Mouse (Mus musculus): ENCODE measurements around the gene Aox3.
A peak's percentile ranks its signal among the peaks of the same experiment; 100 is the strongest.

Gene Aox3

GRCm38 (mm10) chr1:58112880-58113279, at the start of gene Aox3:
Aox3 (plus strand) TSS chr1:58113130.
- DNase-seq: peak; percentile 21

DNA sequence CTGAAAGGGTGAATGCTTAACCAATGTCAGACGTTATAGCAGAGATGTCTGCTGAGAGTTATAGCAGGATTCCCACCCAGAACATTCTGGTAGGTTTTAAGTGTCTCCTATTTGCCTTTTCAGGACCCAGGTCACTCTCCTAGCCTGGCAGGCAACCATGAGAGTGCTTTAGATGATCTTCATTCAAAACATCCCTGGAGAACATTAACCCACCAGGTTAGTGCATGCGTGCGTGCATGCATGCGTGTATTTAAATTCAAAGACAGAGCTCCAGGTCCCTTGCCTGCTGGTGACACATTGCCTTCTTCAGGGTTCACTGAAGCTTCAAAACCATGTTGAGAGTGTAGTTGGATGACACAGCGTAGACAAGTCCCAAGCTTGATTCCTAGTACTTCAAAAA, 47.8 kb upstream of the Aox3 start:
- DNase-seq: no peak

DNA sequence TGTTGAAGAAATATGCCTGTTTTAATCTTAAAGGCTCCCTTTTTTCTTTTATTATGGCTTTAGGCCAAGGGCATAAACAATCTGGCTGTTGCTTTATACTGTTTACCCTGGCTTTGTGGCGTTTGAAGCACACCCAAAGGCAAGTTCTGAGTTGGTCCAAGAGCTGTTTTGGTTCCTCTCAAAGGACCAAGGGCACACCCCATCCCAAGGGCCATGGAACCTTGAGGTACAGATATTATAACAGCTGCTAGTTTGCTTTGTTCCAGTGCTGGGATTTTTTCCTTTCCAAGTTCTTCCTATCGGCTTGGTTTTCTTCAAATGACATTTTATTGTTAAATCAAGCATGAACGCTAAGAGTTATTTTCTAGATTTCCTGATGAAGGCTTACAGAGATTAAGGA, 47.3 kb upstream of the Aox3 start:
- DNase-seq: no peak

DNA sequence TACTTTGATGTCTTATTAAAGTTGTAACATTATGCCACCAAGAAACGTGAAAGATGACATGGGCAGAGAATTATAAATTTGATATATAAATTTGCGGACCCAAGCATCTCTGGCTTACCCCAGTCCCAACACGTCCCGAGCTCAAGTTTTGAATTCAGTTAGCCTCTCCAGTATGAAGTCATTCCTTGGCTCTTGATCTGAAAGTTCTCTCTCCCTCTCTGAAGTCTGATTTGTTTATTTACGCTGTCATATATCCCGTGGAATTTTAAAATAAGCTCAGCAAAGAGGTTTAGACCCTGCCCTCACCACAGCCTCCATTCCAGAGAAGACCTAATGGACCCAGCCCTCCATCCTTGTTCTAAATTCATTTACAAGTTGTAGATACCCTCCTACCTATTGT, 43.7 kb upstream of the Aox3 start:
- DNase-seq: no peak

DNA sequence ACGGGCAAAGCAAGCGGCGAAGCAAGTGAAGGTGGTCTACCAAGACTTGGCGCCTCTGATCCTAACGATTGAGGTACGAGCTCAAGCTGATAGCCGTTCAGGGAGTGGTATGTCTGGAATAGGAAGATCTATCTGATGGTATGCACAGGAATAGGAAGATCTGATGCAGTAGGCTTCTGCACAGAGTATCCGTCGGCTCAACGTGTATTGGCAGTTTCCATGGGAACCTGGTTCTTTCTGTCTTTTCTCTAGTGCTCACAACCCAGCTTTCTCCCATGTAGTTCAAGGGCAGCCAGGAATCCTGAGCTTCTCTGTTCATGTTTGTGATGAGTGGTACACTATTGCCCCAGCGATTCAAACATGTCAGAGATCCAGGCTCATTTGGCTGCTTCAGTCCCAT, 42.8 kb upstream of the Aox3 start:
- no peak for DNase-seq

GRCm38 (mm10) chr1:58071006-58071405, 41.9 kb upstream of the Aox3 start:
- no peak for DNase-seq

DNA sequence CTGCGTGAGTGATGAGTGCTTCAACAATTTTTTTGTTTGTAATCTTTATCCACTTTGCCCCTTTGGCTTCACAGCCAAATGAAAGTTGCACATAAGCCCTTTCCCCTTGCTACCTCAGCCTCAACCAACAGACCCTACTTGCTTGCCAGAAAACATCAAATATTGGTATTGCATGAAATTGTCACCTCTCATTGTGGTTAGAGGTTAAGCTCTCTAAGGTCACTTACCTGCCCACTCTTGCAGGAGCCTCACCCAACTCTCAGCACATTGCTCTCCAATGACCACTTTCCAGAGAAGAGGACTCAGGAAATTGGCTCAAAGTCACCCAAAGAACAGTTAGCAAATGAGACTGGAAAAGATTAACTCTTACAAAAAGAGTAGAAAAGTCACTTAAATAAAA, 41.4 kb upstream of the Aox3 start:
- no peak for DNase-seq

- no peak for DNase-seq
These were observed 40.5 kb upstream of the Aox3 start for GRCm38 (mm10) chr1:58072416-58072815.

GRCm38 (mm10) chr1:58072991-58073730, 39.8 kb upstream of the Aox3 start:
- no peak for DNase-seq

- DNase-seq: no peak
These were observed 38.7 kb upstream of the Aox3 start for GRCm38 (mm10) chr1:58074266-58074665.

DNA sequence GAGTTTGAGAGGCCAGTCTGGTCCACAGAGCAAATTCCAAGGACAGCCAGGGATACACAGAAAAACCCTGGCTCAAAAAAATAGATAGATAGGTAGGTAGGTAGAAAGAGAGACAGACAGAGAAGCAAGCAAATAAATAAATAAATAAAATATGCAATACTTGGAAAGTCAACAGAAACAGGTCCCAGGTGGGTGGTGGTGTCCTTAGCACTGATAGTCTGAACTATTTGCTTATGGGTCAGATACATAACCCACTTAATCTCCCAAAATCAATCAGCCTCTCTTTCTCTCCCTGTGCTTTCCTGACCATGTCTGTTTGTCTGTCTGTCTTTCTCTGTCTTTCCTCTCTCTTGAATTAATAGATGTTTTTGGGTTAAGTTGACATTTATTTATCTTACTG, 35.0 kb upstream of the Aox3 start:
- DNase-seq: no peak

GRCm38 (mm10) chr1:58078390-58078789, 34.5 kb upstream of the Aox3 start:
- DNase-seq: no peak

DNA sequence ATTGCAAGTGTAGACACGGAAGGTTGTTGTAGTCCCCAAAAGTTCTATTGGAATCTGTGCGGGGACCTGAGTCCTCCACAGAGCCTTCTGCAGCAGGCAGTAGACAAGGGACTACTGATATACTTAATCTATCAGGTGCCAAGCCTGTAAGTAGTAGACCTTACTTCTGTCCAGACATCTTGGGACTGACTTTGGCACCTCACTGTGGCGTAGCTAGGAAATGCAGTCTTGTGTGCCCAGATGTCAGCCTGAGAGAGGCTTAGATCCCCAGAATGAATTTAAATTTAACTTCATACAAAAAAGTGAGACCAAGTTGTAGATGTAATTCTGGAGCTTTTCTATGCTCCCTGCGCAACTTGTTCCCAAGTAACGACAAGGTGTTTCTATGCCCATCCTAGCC, 33.2 kb upstream of the Aox3 start:
- peak; percentile 5 for DNase-seq

GRCm38 (mm10) chr1:58080446-58080845, 32.5 kb upstream of the Aox3 start:
- DNase-seq: no peak

DNA sequence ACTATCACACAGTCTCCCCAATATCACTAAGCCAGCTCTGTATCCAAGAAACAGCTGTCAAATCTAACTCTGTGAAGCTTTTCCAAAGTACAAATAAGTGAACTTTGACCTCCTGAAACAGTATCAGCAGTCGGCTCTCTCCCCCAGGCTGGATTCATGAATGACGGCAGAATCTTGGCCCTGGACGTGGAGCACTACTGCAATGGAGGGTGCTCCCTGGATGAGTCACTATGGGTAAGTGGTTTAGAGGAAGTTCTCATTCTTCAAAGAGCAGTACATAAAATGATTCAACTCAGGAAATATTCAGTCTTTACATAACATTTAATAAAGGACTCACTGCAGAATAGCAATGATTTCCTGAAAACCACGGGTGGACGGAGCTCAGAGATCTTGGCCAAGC, 31.6 kb upstream of the Aox3 start:
- no peak for DNase-seq

DNA sequence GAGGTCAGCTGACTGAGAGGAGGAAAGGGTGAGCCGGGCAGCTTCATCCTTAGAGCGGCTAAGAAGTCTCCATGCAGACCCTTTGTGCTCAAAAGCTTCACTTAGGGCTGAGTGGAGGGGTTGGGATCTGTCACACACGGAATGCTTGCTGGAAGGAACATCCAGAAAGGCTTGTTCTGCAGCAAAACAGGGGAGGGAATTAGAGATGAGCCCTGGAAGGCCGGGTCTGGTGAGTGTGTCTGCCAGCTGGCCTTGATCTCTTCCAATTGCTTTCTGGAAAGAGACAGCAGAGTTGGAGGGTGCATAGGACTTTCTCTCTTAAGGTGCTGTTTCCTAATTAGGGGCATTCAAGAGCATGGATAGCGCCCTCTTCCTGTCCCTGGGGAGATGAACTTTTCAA, 23.6 kb upstream of the Aox3 start:
- no peak for DNase-seq

DNA sequence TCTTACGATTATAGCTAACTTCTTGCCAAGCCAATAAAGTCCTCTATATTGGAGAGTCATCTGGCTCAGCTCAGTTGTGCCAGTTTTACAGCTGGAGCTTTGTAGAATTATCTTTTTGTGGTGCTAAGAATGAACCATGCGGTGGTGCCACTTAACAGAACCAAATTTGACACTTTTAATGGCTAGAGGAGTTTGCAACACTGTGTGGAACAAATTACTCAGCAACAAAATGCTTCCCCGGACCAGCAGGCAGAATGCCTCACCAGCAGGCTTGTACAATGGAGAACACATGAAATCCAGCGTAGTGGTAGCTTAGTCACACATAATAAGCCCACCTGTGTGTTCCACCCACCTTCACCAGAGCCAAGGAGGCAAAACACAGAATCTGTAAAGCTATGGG, 22.7 kb upstream of the Aox3 start:
- DNase-seq: no peak

- no peak for DNase-seq
These were observed 21.7 kb upstream of the Aox3 start for GRCm38 (mm10) chr1:58091213-58091612.

- DNase-seq: no peak
These were observed 20.9 kb upstream of the Aox3 start for GRCm38 (mm10) chr1:58091992-58092560.

- no peak for DNase-seq
These were observed 15.6 kb upstream of the Aox3 start for GRCm38 (mm10) chr1:58097338-58097737.

GRCm38 (mm10) chr1:58099119-58099518, 13.8 kb upstream of the Aox3 start:
- no peak for DNase-seq

GRCm38 (mm10) chr1:58101531-58102146, 11.3 kb upstream of the Aox3 start:
- no peak for DNase-seq

DNA sequence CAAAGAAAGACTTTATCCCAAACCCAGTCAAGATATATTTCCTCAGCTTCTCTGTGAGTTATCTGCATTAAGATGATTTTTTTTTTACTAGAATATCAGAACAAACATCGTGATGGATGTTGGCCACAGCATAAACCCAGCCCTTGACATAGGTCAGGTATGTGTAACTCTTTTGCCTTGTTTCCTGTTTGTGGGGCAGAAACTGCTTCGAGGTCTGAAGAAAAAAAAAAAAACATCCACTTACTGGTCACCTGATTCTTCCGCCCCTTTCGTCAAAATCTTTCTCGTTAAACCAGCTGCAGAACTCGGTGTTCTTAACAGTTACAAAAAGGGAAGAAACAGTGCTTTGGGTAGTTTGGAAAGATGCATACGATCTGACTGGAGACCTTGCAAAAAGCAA, 10.4 kb upstream of the Aox3 start:
- DNase-seq: no peak

DNA sequence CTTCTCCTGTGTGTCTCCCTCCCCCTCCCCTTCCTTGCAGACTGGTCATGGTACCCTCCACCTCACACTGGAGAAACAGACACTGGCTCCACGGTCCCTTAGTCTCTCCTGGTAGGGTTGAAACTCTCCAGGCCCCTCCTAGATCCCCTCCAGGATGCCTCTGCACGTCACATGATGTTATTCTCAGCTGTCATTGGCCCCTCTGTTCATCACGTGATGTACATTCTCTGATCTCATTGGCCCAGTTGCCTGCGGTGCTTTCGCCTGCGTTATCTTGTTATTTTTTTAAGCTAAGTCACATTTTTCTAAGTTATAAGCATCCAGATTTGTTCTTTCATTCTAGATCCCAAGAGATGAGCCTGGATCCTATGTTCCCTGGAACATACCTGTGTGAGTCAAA, 7.2 kb upstream of the Aox3 start:
- no peak for DNase-seq

DNA sequence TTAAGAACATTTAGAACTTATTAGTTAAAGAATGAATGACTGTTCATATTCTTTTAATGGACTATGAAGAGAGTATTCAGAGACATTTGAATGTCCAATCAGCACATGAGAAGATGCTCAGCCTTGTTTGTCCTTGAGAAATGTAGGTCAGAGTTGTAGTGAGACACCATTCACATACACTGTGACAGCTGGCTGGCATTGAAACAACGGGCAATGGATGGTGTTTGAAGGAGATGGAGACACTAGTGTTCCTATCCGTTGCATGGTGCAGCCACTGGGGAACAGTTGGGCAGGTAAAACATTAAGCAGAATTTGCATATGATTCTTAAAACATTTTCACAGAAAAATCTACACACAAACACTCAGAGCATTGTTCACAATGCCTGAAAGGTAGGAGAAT, 5.9 kb upstream of the Aox3 start:
- DNase-seq: no peak

All from thymus, postnatal 25 days (tissue).